Mouse (Mus musculus) bone marrow macrophage, adult 2 months (primary cell): ENCODE results near the gene Mmp24.

Source experiments
- CTCF ChIP-seq: IDR thresholded peaks from 2 replicates; pipeline ENCODE4 v1.5.1; 2012; ENCODE audit warnings: low read depth, mild to moderate bottlenecking, low read length, moderate library complexity
- POLR2A ChIP-seq: IDR thresholded peaks from 2 replicates; pipeline ENCODE4 v1.6.1; 2012; ENCODE audit warnings: mild to moderate bottlenecking, low read depth, low read length, borderline replicate concordance

DNA sequence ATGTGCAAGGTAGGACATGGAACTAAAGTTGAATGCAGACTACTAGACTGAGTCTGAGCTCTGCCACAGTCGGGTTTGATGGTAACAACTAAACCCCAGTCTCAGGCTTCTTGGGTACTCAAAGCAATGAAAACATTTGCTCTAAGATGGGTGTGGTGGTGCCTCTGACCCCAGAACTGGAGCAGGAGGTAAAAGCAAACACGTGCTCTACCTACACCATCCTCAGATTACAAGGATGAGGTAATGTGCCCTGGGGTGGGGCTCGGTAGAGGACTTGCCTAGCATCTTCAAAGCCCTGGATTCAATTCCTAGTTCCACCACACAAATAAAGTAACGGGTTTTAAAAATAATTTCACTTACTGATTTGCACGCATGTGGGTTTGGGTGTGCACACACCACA lies 77.4 kb downstream of the Mmp24 start:
- TF ChIP-seq CTCF (no peak), POLR2A (no peak)
